ENCODE assay signal across 19 mouse cellular contexts in the genomic region with DNA sequence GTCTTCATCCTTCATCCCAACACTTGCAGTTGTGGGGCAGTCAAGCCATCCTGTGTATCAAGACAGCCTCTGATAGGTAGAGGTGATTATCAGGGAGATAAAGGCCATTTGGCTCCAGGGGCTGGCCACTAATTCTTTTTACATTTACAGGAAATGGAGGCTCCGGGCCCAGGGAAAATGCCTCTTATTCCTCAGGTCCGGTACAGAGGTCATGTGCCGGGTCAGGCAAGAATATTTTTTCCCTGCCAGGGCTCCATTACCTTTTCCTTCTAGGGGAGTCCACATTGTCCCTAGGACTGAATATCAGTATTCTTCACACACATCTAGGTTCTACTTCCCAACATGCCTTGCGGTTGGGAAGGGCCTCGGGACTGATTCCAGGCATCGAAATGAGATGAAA. TPM values are rescaled to one million over a fixed set of nuclear protein-coding genes. Genes with fewer than 3 reads are reported as not detected.
DNase-seq lines count a peak whose midpoint lies in the region; ATAC-seq and TF ChIP-seq lines count a peak whose summit lies in the region.
"Had no signal": no experiment of that assay in that cellular context is flagged by ENCODE, and none has a peak within 500 bp of the region (broad histone marks: within the 10 kb centered on the region; RNA-seq: fewer than 3 reads in every experiment).

No protein-coding gene starts in this region.

- no peak for TF ChIP-seq CTCF in lung, postnatal 0 days (IDR thresholded peaks at IDR 0.05)

- 73% methylated on average over 6 of the region's 6 CpGs for WGBS in kidney, embryonic 14.5 days
- 74% methylated on average over 6 of the region's 6 CpGs for WGBS in lung, postnatal 0 days
- WGBS in stomach, embryonic 16.5 days, result 83% methylated on average over 6 of the region's 6 CpGs

- TF ChIP-seq EP300 in lung, postnatal 0 days (IDR thresholded peaks at IDR 0.05), result no peak

- no peaks in the 10 kb centered on the region for H3K9me3 ChIP-seq in kidney, embryonic 14.5 days (ENCODE audit: control insufficient read depth, low read length)
- no peaks in the 10 kb centered on the region for H3K9me3 ChIP-seq in lung, postnatal 0 days (ENCODE audit: low read length)
- H3K9me3 ChIP-seq in stomach, embryonic 16.5 days (replicated peaks; ENCODE audit: control insufficient read depth, low read length), result no peaks in the 10 kb centered on the region
- H3K9me3 ChIP-seq: forebrain, embryonic 12.5 days; hindbrain, embryonic 12.5 days; liver, embryonic 15.5 days had no signal

- no peak overlapping the region for H3K9ac ChIP-seq in kidney, embryonic 14.5 days (ENCODE audit: low read depth, low read length)
- no peak overlapping the region for H3K9ac ChIP-seq in lung, postnatal 0 days (replicated peaks; ENCODE audit: low read depth)
- H3K9ac ChIP-seq in stomach, embryonic 16.5 days (ENCODE audit: low read length), result no peak overlapping the region
- H3K9ac ChIP-seq: forebrain, embryonic 12.5 days; hindbrain, embryonic 12.5 days; liver, embryonic 15.5 days had no signal

- H3K27me3 ChIP-seq in kidney, embryonic 14.5 days (ENCODE audit: control insufficient read depth, insufficient read depth, low read length), result no peaks in the 10 kb centered on the region
- no peaks in the 10 kb centered on the region for H3K27me3 ChIP-seq in lung, postnatal 0 days (replicated peaks; ENCODE audit: insufficient read depth, low read length)
- no peaks in the 10 kb centered on the region for H3K27me3 ChIP-seq in stomach, embryonic 16.5 days (ENCODE audit: control insufficient read depth, insufficient read depth, low read length)
- H3K27me3 ChIP-seq: forebrain, embryonic 12.5 days; hindbrain, embryonic 12.5 days; liver, embryonic 15.5 days had no signal

- no peak overlapping the region for H3K4me3 ChIP-seq in kidney, embryonic 14.5 days (ENCODE audit: low read length)
- H3K4me3 ChIP-seq in lung, postnatal 0 days (ENCODE audit: low read depth, low read length), result no peak overlapping the region
- H3K4me3 ChIP-seq in stomach, embryonic 16.5 days (replicated peaks; ENCODE audit: low read length), result no peak overlapping the region
- H3K4me3 ChIP-seq: forebrain, embryonic 12.5 days; hindbrain, embryonic 12.5 days; layer of hippocampus, adult 2 months; left cerebral cortex, adult 2 months; liver, embryonic 15.5 days had no signal

- no peaks in the 10 kb centered on the region for H3K36me3 ChIP-seq in kidney, embryonic 14.5 days (ENCODE audit: control insufficient read depth, insufficient read depth, low read length)
- H3K36me3 ChIP-seq in lung, postnatal 0 days (ENCODE audit: insufficient read depth, low read length), result no peaks in the 10 kb centered on the region
- no peaks in the 10 kb centered on the region for H3K36me3 ChIP-seq in stomach, embryonic 16.5 days (ENCODE audit: control insufficient read depth, insufficient read depth, low read length)
- H3K36me3 ChIP-seq: forebrain, embryonic 12.5 days; hindbrain, embryonic 12.5 days; liver, embryonic 15.5 days had no signal

- peak overlapping the region; percentile 91; the same call in 1 of the 2 replicates for H3K27ac ChIP-seq in kidney, embryonic 14.5 days (ENCODE audit: low read depth, low read length)
- H3K27ac ChIP-seq in lung, postnatal 0 days (ENCODE audit: low read length), result peak overlapping the region; percentile 86
- peak overlapping the region; percentile 91 for H3K27ac ChIP-seq in stomach, embryonic 16.5 days (ENCODE audit: low read length)
- H3K27ac ChIP-seq: forebrain, embryonic 12.5 days; hindbrain, embryonic 12.5 days had no signal

- DNase-seq in heart, adult 8-10 months (ENCODE audit: low spot score), result peak; percentile 38
- no peak for DNase-seq in heart, postnatal 14 days
- no peak for DNase-seq in kidney, postnatal 10 days
- no peak for DNase-seq in lung, postnatal 0 days (ENCODE audit: low spot score)
- DNase-seq in lung, adult 18-20 months, result no peak
- no peak for DNase-seq in gastrocnemius, postnatal 4 days (ENCODE audit: low spot score in 2 of 2)
- DNase-seq: adrenal gland, postnatal 10 days; cerebellum, adult 11-12 months; cerebellum, postnatal 25 days; gastrocnemius, postnatal 36 days; midbrain, embryonic 14.5 days had no signal

- intact Hi-C loops in heart, postnatal 14 days (cut with DNase I), result loop anchor here (5.0 kb wide), 1 partner anchor 35 kb away; no protein-coding TSS in a partner anchor

- H3K4me1 ChIP-seq in kidney, embryonic 14.5 days (ENCODE audit: control insufficient read depth, insufficient read depth, low read length), result peaks cover 30% of the 10 kb centered on the region
- H3K4me1 ChIP-seq in lung, postnatal 0 days (ENCODE audit: insufficient read depth, low read depth, low read length), result peaks cover 4% of the 10 kb centered on the region; the same call in 1 of the 2 replicates
- peaks cover 22% of the 10 kb centered on the region for H3K4me1 ChIP-seq in stomach, embryonic 16.5 days (ENCODE audit: control insufficient read depth, insufficient read depth, low read length)

- no peak overlapping the region for H3K4me2 ChIP-seq in kidney, embryonic 14.5 days (replicated peaks; ENCODE audit: low read depth, low read length)
- H3K4me2 ChIP-seq in lung, postnatal 0 days (replicated peaks; ENCODE audit: low read depth, low read length), result no peak overlapping the region
- H3K4me2 ChIP-seq in stomach, embryonic 16.5 days (ENCODE audit: low read depth, low read length), result no peak overlapping the region
- H3K4me2 ChIP-seq: forebrain, embryonic 12.5 days; hindbrain, embryonic 12.5 days; liver, embryonic 15.5 days had no signal

- no peak for ATAC-seq in kidney, embryonic 14.5 days (ENCODE audit: low FRiP score, low TSS enrichment)
- no peak for ATAC-seq in lung, postnatal 0 days
- no peak for ATAC-seq in stomach, embryonic 16.5 days (ENCODE audit: insufficient read depth, low FRiP score)
- ATAC-seq: inflammation-experienced regulatory T-cells, adult 6 months had no signal

RNA-seq across cellular contexts. Expression of a gene that starts 31.8 kb away (rescaled TPM):
- total RNA-seq in heart, adult 8-10 months (2022), result 100 to 1,000 TPM; 128 to 185 (median 149) TPM
- total RNA-seq in heart, postnatal 14 days (2021), result 100 to 1,000 TPM; 196 to 205 TPM
- polyA plus RNA-seq in kidney, embryonic 14.5 days (2014; fragmentation: Nextera tagmentation; extraction: Ambion mirVana), result 51.8 and 70.7 TPM in 2 replicates
- 47.6 and 51.1 TPM in 2 replicates for polyA plus RNA-seq in lung, postnatal 0 days (2015; fragmentation: Nextera tagmentation; extraction: Ambion mirVana)
- 122 and 128 TPM in 2 replicates for polyA plus RNA-seq in stomach, embryonic 16.5 days (2015; fragmentation: Nextera tagmentation; extraction: Ambion mirVana)
- total RNA-seq in gastrocnemius, postnatal 4 days (2021), result 100 to 1,000 TPM; 283 to 313 TPM

RNA-seq across cellular contexts. Expression of a gene that starts 57.7 kb away (rescaled TPM):
- total RNA-seq in heart, adult 8-10 months (2022), result 10 to 100 TPM; 33.5 to 51.0 (median 41.9) TPM
- total RNA-seq in heart, postnatal 14 days (2021), result 10 to 100 TPM; 42.1 to 44.0 TPM
- 82.1 and 107 TPM in 2 replicates for polyA plus RNA-seq in kidney, embryonic 14.5 days (2014; fragmentation: Nextera tagmentation; extraction: Ambion mirVana)
- polyA plus RNA-seq in lung, postnatal 0 days (2015; fragmentation: Nextera tagmentation; extraction: Ambion mirVana), result 60.8 and 62.8 TPM in 2 replicates
- polyA plus RNA-seq in stomach, embryonic 16.5 days (2015; fragmentation: Nextera tagmentation; extraction: Ambion mirVana), result 169 and 176 TPM in 2 replicates
- total RNA-seq in gastrocnemius, postnatal 4 days (2021), result 10 to 100 TPM; 85.5 to 88.7 TPM
